Mouse (Mus musculus): ENCODE measurements at regions not wholly inside any gene's neighbourhood (a gene's known extent, or its start where the extent isn't known, plus 50 kb on each side); places are given as distances from the start of the nearest gene placed in this dataset.

- H3K4me2 ChIP-seq (ENCODE audit: low read depth, severe bottlenecking): no peak overlapping the region
- H3K27me3 ChIP-seq (ENCODE audit: control insufficient read depth, insufficient read depth, low read length): no peaks in the 10 kb centered on the region
- no peaks in the 10 kb centered on the region for H3K9me3 ChIP-seq (ENCODE audit: control insufficient read depth, low read length)
- ATAC-seq (ENCODE audit: insufficient number of reproducible peaks, low FRiP score, low TSS enrichment, low read depth) (no peak), DNase-seq (ENCODE audit: low spot score) (no peak)
- WGBS: 81% methylated on average over 6 of the region's 6 CpGs
- no peaks in the 10 kb centered on the region for H3K4me1 ChIP-seq (ENCODE audit: control insufficient read depth, insufficient read depth, low read length)
- H3K36me3 ChIP-seq (ENCODE audit: control insufficient read depth, insufficient read depth, low read length): no peaks in the 10 kb centered on the region
- no peak overlapping the region for H3K9ac ChIP-seq (ENCODE audit: low read length)
- H3K4me3 ChIP-seq (ENCODE audit: low read depth, low read length): no peak overlapping the region
- no peak overlapping the region for H3K27ac ChIP-seq (replicated peaks; ENCODE audit: low read depth, low read length)
These were observed 634.3 kb downstream of the Tox3 start for GRCm38 (mm10) chr8:89713880-89714279.

GRCm38 (mm10) chr8:89707341-89707928 lies 640.7 kb downstream of the Tox3 start:
- no peaks in the 10 kb centered on the region for H3K4me1 ChIP-seq (ENCODE audit: control insufficient read depth, insufficient read depth, low read length)
- WGBS: 58% methylated on average over 5 of the region's 5 CpGs
- H3K36me3 ChIP-seq (ENCODE audit: control insufficient read depth, insufficient read depth, low read length): no peaks in the 10 kb centered on the region
- no peak overlapping the region for H3K9ac ChIP-seq (ENCODE audit: low read length)
- no peak overlapping the region for H3K4me2 ChIP-seq (ENCODE audit: low read depth, severe bottlenecking)
- H3K27ac ChIP-seq (replicated peaks; ENCODE audit: low read depth, low read length): no peak overlapping the region
- DNase-seq (ENCODE audit: low spot score): no peak
- H3K27me3 ChIP-seq (ENCODE audit: control insufficient read depth, insufficient read depth, low read length): no peaks in the 10 kb centered on the region
- no peaks in the 10 kb centered on the region for H3K9me3 ChIP-seq (ENCODE audit: control insufficient read depth, low read length)
- H3K4me3 ChIP-seq (ENCODE audit: low read depth, low read length): no peak overlapping the region
- ATAC-seq (ENCODE audit: insufficient number of reproducible peaks, low FRiP score, low TSS enrichment, low read depth): no peak

GRCm38 (mm10) chr8:89685696-89686095 lies 641.7 kb upstream of the Sall1 start:
- H3K27me3 ChIP-seq (ENCODE audit: control insufficient read depth, insufficient read depth, low read length): no peaks in the 10 kb centered on the region
- H3K27ac ChIP-seq (replicated peaks; ENCODE audit: low read depth, low read length): no peak overlapping the region
- H3K36me3 ChIP-seq (ENCODE audit: control insufficient read depth, insufficient read depth, low read length): no peaks in the 10 kb centered on the region
- H3K4me3 ChIP-seq (ENCODE audit: low read depth, low read length): no peak overlapping the region
- peaks cover 4% of the 10 kb centered on the region; the same call in 1 of the 2 replicates for H3K4me1 ChIP-seq (ENCODE audit: control insufficient read depth, insufficient read depth, low read length)
- H3K9me3 ChIP-seq (ENCODE audit: control insufficient read depth, low read length): no peaks in the 10 kb centered on the region
- no peak overlapping the region for H3K4me2 ChIP-seq (ENCODE audit: low read depth, severe bottlenecking)
- H3K9ac ChIP-seq (ENCODE audit: low read length): no peak overlapping the region
- 91% methylated on average over 6 of the region's 6 CpGs for WGBS
- ATAC-seq (ENCODE audit: insufficient number of reproducible peaks, low FRiP score, low TSS enrichment, low read depth) (no peak), DNase-seq (ENCODE audit: low spot score) (no peak)

GRCm38 (mm10) chr8:89680937-89681336 lies 637.0 kb upstream of the Sall1 start:
- DNase-seq (ENCODE audit: low spot score): no peak
- no peak overlapping the region for H3K9ac ChIP-seq (ENCODE audit: low read length)
- H3K27ac ChIP-seq (replicated peaks; ENCODE audit: low read depth, low read length): no peak overlapping the region
- no peak overlapping the region for H3K4me2 ChIP-seq (ENCODE audit: low read depth, severe bottlenecking)
- H3K4me1 ChIP-seq (ENCODE audit: control insufficient read depth, insufficient read depth, low read length): peaks cover 4% of the 10 kb centered on the region; the same call in 1 of the 2 replicates
- no peak overlapping the region for H3K4me3 ChIP-seq (ENCODE audit: low read depth, low read length)
- no peaks in the 10 kb centered on the region for H3K27me3 ChIP-seq (ENCODE audit: control insufficient read depth, insufficient read depth, low read length)
- no peaks in the 10 kb centered on the region for H3K36me3 ChIP-seq (ENCODE audit: control insufficient read depth, insufficient read depth, low read length)
- WGBS: 95% methylated on average over 4 of the region's 4 CpGs
- H3K9me3 ChIP-seq (ENCODE audit: control insufficient read depth, low read length): no peaks in the 10 kb centered on the region
- no peak for ATAC-seq (ENCODE audit: insufficient number of reproducible peaks, low FRiP score, low TSS enrichment, low read depth)

- Histone ChIP-seq H3K9me3 (ENCODE audit: control insufficient read depth, low read length) (no peaks in the 10 kb centered on the region), H3K4me3 (ENCODE audit: low read depth, low read length) (no peak overlapping the region), H3K27ac (replicated peaks; ENCODE audit: low read depth, low read length) (no peak overlapping the region), H3K4me1 (ENCODE audit: control insufficient read depth, insufficient read depth, low read length) (peaks cover 4% of the 10 kb centered on the region; the same call in 1 of the 2 replicates), H3K27me3 (ENCODE audit: control insufficient read depth, insufficient read depth, low read length) (no peaks in the 10 kb centered on the region), H3K36me3 (ENCODE audit: control insufficient read depth, insufficient read depth, low read length) (no peaks in the 10 kb centered on the region), H3K9ac (ENCODE audit: low read length) (no peak overlapping the region), H3K4me2 (ENCODE audit: low read depth, severe bottlenecking) (no peak overlapping the region)
- 86% methylated on average over 5 of the region's 5 CpGs for WGBS
- DNase-seq (ENCODE audit: low spot score): no peak
- ATAC-seq (ENCODE audit: insufficient number of reproducible peaks, low FRiP score, low TSS enrichment, low read depth): no peak
These were observed 636.4 kb upstream of the Sall1 start for GRCm38 (mm10) chr8:89680341-89680740.

GRCm38 (mm10) chr8:89679551-89679950 lies 635.6 kb upstream of the Sall1 start:
- H3K27ac ChIP-seq (replicated peaks; ENCODE audit: low read depth, low read length): no peak overlapping the region
- DNase-seq (ENCODE audit: low spot score): no peak
- H3K4me3 ChIP-seq (ENCODE audit: low read depth, low read length): no peak overlapping the region
- no peak for ATAC-seq (ENCODE audit: insufficient number of reproducible peaks, low FRiP score, low TSS enrichment, low read depth)
- H3K4me1 ChIP-seq (ENCODE audit: control insufficient read depth, insufficient read depth, low read length): peaks cover 4% of the 10 kb centered on the region; the same call in 1 of the 2 replicates
- no peaks in the 10 kb centered on the region for H3K27me3 ChIP-seq (ENCODE audit: control insufficient read depth, insufficient read depth, low read length)
- no peaks in the 10 kb centered on the region for H3K9me3 ChIP-seq (ENCODE audit: control insufficient read depth, low read length)
- 83% methylated on average over 4 of the region's 4 CpGs for WGBS
- H3K4me2 ChIP-seq (ENCODE audit: low read depth, severe bottlenecking): no peak overlapping the region
- H3K9ac ChIP-seq (ENCODE audit: low read length): no peak overlapping the region
- no peaks in the 10 kb centered on the region for H3K36me3 ChIP-seq (ENCODE audit: control insufficient read depth, insufficient read depth, low read length)

- Histone ChIP-seq H3K4me2 (ENCODE audit: low read depth, severe bottlenecking) (no peak overlapping the region), H3K36me3 (ENCODE audit: control insufficient read depth, insufficient read depth, low read length) (no peaks in the 10 kb centered on the region), H3K27me3 (ENCODE audit: control insufficient read depth, insufficient read depth, low read length) (no peaks in the 10 kb centered on the region), H3K4me3 (ENCODE audit: low read depth, low read length) (no peak overlapping the region), H3K4me1 (ENCODE audit: control insufficient read depth, insufficient read depth, low read length) (no peaks in the 10 kb centered on the region), H3K27ac (replicated peaks; ENCODE audit: low read depth, low read length) (no peak overlapping the region; the same call in 1 of the 2 replicates), H3K9ac (ENCODE audit: low read length) (no peak overlapping the region), H3K9me3 (ENCODE audit: control insufficient read depth, low read length) (no peaks in the 10 kb centered on the region)
- WGBS: 22% methylated on average over 5 of the region's 5 CpGs
- 0 out of 2 replicates have a peak, but pooled peaks have one; percentile 47 for ATAC-seq (ENCODE audit: insufficient number of reproducible peaks, low FRiP score, low TSS enrichment, low read depth)
- peak; percentile 65 for DNase-seq (ENCODE audit: low spot score)
These were observed 633.3 kb upstream of the Sall1 start for GRCm38 (mm10) chr8:89677266-89677665.

- 85% methylated on average over 4 of the region's 4 CpGs for WGBS
These were observed 629.9 kb upstream of the Sall1 start for GRCm38 (mm10) chr8:89673911-89674310.

GRCm38 (mm10) chr8:89672631-89673030 lies 628.7 kb upstream of the Sall1 start:
- Histone ChIP-seq H3K36me3 (ENCODE audit: control insufficient read depth, insufficient read depth, low read length) (no peaks in the 10 kb centered on the region), H3K9me3 (ENCODE audit: control insufficient read depth, low read length) (no peaks in the 10 kb centered on the region), H3K4me3 (ENCODE audit: low read depth, low read length) (no peak overlapping the region), H3K27me3 (ENCODE audit: control insufficient read depth, insufficient read depth, low read length) (no peaks in the 10 kb centered on the region), H3K4me1 (ENCODE audit: control insufficient read depth, insufficient read depth, low read length) (no peaks in the 10 kb centered on the region), H3K9ac (ENCODE audit: low read length) (no peak overlapping the region), H3K27ac (replicated peaks; ENCODE audit: low read depth, low read length) (no peak overlapping the region), H3K4me2 (ENCODE audit: low read depth, severe bottlenecking) (no peak overlapping the region)
- 90% methylated on average over 5 of the region's 5 CpGs for WGBS
- DNase-seq (ENCODE audit: low spot score): no peak
- ATAC-seq (ENCODE audit: insufficient number of reproducible peaks, low FRiP score, low TSS enrichment, low read depth): no peak

More at GRCm38 (mm10) chr8:89673911-89674310, 629.9 kb upstream of the Sall1 start:
- Histone ChIP-seq H3K4me1 (ENCODE audit: control insufficient read depth, insufficient read depth, low read length) (no peaks in the 10 kb centered on the region), H3K4me2 (ENCODE audit: low read depth, severe bottlenecking) (no peak overlapping the region), H3K9ac (ENCODE audit: low read length) (no peak overlapping the region), H3K27me3 (ENCODE audit: control insufficient read depth, insufficient read depth, low read length) (no peaks in the 10 kb centered on the region), H3K27ac (replicated peaks; ENCODE audit: low read depth, low read length) (no peak overlapping the region), H3K36me3 (ENCODE audit: control insufficient read depth, insufficient read depth, low read length) (no peaks in the 10 kb centered on the region), H3K9me3 (ENCODE audit: control insufficient read depth, low read length) (no peaks in the 10 kb centered on the region), H3K4me3 (ENCODE audit: low read depth, low read length) (no peak overlapping the region)
- ATAC-seq (ENCODE audit: insufficient number of reproducible peaks, low FRiP score, low TSS enrichment, low read depth) (no peak), DNase-seq (ENCODE audit: low spot score) (no peak)
